9 mouse cellular contexts compared by ENCODE assay signal in genomic region chr17:83215529-83216244, GRCm38 (mm10). TPM values are rescaled to one million over a fixed set of nuclear protein-coding genes. Genes with fewer than 3 reads are reported as not detected.
DNase-seq lines count a peak whose midpoint lies in the region; ATAC-seq and TF ChIP-seq lines count a peak whose summit lies in the region.
"Had no signal": no experiment of that assay in that cellular context is flagged by ENCODE, and none has a peak within 500 bp of the region (broad histone marks: within the 10 kb centered on the region; RNA-seq: fewer than 3 reads in every experiment).

No protein-coding gene starts in this region.

- no peaks in the 10 kb centered on the region for H3K36me3 ChIP-seq in forebrain, embryonic 11.5 days (ENCODE audit: control insufficient read depth, insufficient read depth, low read length)
- H3K36me3 ChIP-seq in hindbrain, postnatal 0 days (ENCODE audit: insufficient read depth, low read length), result no peaks in the 10 kb centered on the region
- H3K36me3 ChIP-seq in liver, embryonic 15.5 days (replicated peaks), result no peaks in the 10 kb centered on the region

- H3K4me1 ChIP-seq in forebrain, embryonic 11.5 days (replicated peaks; ENCODE audit: control insufficient read depth, insufficient read depth, low read length), result peaks cover 19% of the 10 kb centered on the region
- peaks cover 25% of the 10 kb centered on the region for H3K4me1 ChIP-seq in hindbrain, postnatal 0 days (ENCODE audit: insufficient read depth, low read length)
- H3K4me1 ChIP-seq in liver, embryonic 15.5 days (replicated peaks), result peaks cover 34% of the 10 kb centered on the region

- H3K9ac ChIP-seq in forebrain, embryonic 11.5 days (ENCODE audit: low read length), result peak overlapping the region; percentile 88
- peak overlapping the region; percentile 93 for H3K9ac ChIP-seq in hindbrain, postnatal 0 days (replicated peaks; ENCODE audit: low read length)
- H3K9ac ChIP-seq in liver, embryonic 15.5 days, result peak overlapping the region; percentile 56

- H3K27ac ChIP-seq in left cerebral cortex, adult 2 months, result peak overlapping the region; percentile 82
- peak overlapping the region; percentile 77 for H3K27ac ChIP-seq in forebrain, embryonic 11.5 days (ENCODE audit: low read depth, low read length)
- peak overlapping the region; percentile 88 for H3K27ac ChIP-seq in hindbrain, postnatal 0 days
- H3K27ac ChIP-seq in liver, embryonic 15.5 days (replicated peaks), result peak overlapping the region; percentile 29; the same call in 1 of the 2 replicates

- no peaks in the 10 kb centered on the region for H3K9me3 ChIP-seq in forebrain, embryonic 11.5 days (ENCODE audit: control insufficient read depth, low read length)
- no peaks in the 10 kb centered on the region for H3K9me3 ChIP-seq in hindbrain, postnatal 0 days (ENCODE audit: low read length)
- H3K9me3 ChIP-seq in liver, embryonic 15.5 days (replicated peaks), result no peaks in the 10 kb centered on the region

- H3K27me3 ChIP-seq in forebrain, embryonic 11.5 days (ENCODE audit: control insufficient read depth, insufficient read depth, low read length), result no peaks in the 10 kb centered on the region
- no peaks in the 10 kb centered on the region for H3K27me3 ChIP-seq in hindbrain, postnatal 0 days (ENCODE audit: insufficient read depth, low read length)
- peaks cover 47% of the 10 kb centered on the region for H3K27me3 ChIP-seq in liver, embryonic 15.5 days

- H3K4me3 ChIP-seq in left cerebral cortex, adult 2 months, result peak overlapping the region; percentile 78
- peak overlapping the region; percentile 69 for H3K4me3 ChIP-seq in forebrain, embryonic 11.5 days (ENCODE audit: low read depth, low read length)
- peak overlapping the region; percentile 74 for H3K4me3 ChIP-seq in hindbrain, postnatal 0 days (ENCODE audit: low read length)
- H3K4me3 ChIP-seq in liver, embryonic 15.5 days (replicated peaks), result peak overlapping the region; percentile 63

- TF ChIP-seq CTCF in left cerebral cortex, adult 2 months (IDR thresholded peaks at IDR 0.05), result no peak
- TF ChIP-seq CTCF in hindbrain, postnatal 0 days (IDR thresholded peaks at IDR 0.05; ENCODE audit: low read depth), result no peak

- ATAC-seq in forebrain, embryonic 11.5 days (replicated peaks; ENCODE audit: low FRiP score), result peak; percentile 31
- ATAC-seq in hindbrain, postnatal 0 days, result peak; percentile 62
- peak; percentile 2; the same call in 1 of the 2 replicates for ATAC-seq in liver, embryonic 15.5 days (ENCODE audit: insufficient read depth)

- peak overlapping the region; percentile 94 for H3K4me2 ChIP-seq in forebrain, embryonic 11.5 days (ENCODE audit: low read depth, low read length, severe bottlenecking)
- H3K4me2 ChIP-seq in hindbrain, postnatal 0 days (ENCODE audit: low read depth, low read length), result peak overlapping the region; percentile 99
- peak overlapping the region; percentile 63 for H3K4me2 ChIP-seq in liver, embryonic 15.5 days

- DNase-seq in left cerebral cortex, adult 2 months (ENCODE audit: extremely low spot score in 1 of 2, low spot score in 2 of 2), result peak; percentile 29 to 49
- no peak for DNase-seq in left cerebral cortex, adult 8-10 months (ENCODE audit: low spot score in 2 of 2)
- DNase-seq in adrenal gland, postnatal 14 days, result peak; percentile 70
- DNase-seq in forebrain, embryonic 11.5 days (ENCODE audit: low spot score), result peak; percentile 74
- DNase-seq in hindbrain, postnatal 0 days (ENCODE audit: low spot score), result peak; percentile 70
- peak; percentile 63 for DNase-seq in retina, embryonic 14.5 days (ENCODE audit: low spot score)
- DNase-seq in spleen, postnatal 4 days (ENCODE audit: low spot score in 2 of 2), result no peak

- intact Hi-C loops in left cerebral cortex, adult 2 months (cut with DNase I), result no loop called here

- WGBS in forebrain, embryonic 11.5 days, result under 1% methylated on average over 80 of the region's 80 CpGs
- 1% methylated on average over 60 of the region's 80 CpGs for WGBS in hindbrain, postnatal 0 days
- WGBS in liver, embryonic 15.5 days (ENCODE audit: insufficient replicate concordance), result 1% methylated on average over 77 of the region's 80 CpGs

RNA-seq across cellular contexts. Expression of gene Pkdcc, which starts 0.6 kb away (rescaled TPM):
- 10 to 100 TPM; 13.6 to 15.1 TPM for total RNA-seq in left cerebral cortex, adult 2 months (2021)
- 10 to 100 TPM; 13.1 to 16.5 (median 14.4) TPM for total RNA-seq in left cerebral cortex, adult 8-10 months (2022)
- total RNA-seq in adrenal gland, postnatal 14 days (2021), result 72.7 and 84.2 TPM in 2 replicates
- polyA plus RNA-seq in forebrain, embryonic 11.5 days (2014; fragmentation: Nextera tagmentation; extraction: Ambion mirVana), result 9.4 and 10.0 TPM in 2 replicates
- total RNA-seq in hindbrain, postnatal 0 days (2014; rRNA removed), result 61.0 and 65.5 TPM in 2 replicates
- 3.3 and 3.8 TPM in 2 replicates for polyA plus RNA-seq in hindbrain, postnatal 0 days (2015; fragmentation: Nextera tagmentation; extraction: Ambion mirVana)
- polyA plus RNA-seq in liver, embryonic 15.5 days (2015; fragmentation: Nextera tagmentation; extraction: Ambion mirVana), result 2.8 and 4.1 TPM in 2 replicates
- total RNA-seq: common myeloid progenitor, adult 5-6 weeks had no signal

Comparison
In these comparisons a context has a peak if more than half of its experiments do, and no peak if none do; other contexts are left out.
1. DNase-seq: peak in left cerebral cortex, adult 2 months (2 of 2), adrenal gland, postnatal 14 days (single experiment), forebrain, embryonic 11.5 days (single experiment), hindbrain, postnatal 0 days (single experiment) and retina, embryonic 14.5 days (single experiment); none in left cerebral cortex, adult 8-10 months (0 of 2) and spleen, postnatal 4 days (0 of 2).
2. H3K27ac ChIP-seq: peak in every context shown above with its lines; median percentile 88 in hindbrain, postnatal 0 days; 82 in left cerebral cortex, adult 2 months; 77 in forebrain, embryonic 11.5 days; 29 in liver, embryonic 15.5 days.
3. ATAC-seq: peak in every context shown above with its lines; median percentile 62 in hindbrain, postnatal 0 days; 31 in forebrain, embryonic 11.5 days; 2 in liver, embryonic 15.5 days.
4. Peak in every context shown above with its lines, with median percentiles within 50 percentile points of each other: H3K4me3 ChIP-seq, H3K4me2 ChIP-seq and H3K9ac ChIP-seq.